25 mouse cellular contexts compared by ENCODE assay signal in genomic region chr7:101066009-101066408, GRCm38 (mm10). TPM values are rescaled to one million over a fixed set of nuclear protein-coding genes. Genes with fewer than 3 reads are reported as not detected.
DNase-seq lines count a peak whose midpoint lies in the region; ATAC-seq and TF ChIP-seq lines count a peak whose summit lies in the region.
"Had no signal": no experiment of that assay in that cellular context is flagged by ENCODE, and none has a peak within 500 bp of the region (broad histone marks: within the 10 kb centered on the region; RNA-seq: fewer than 3 reads in every experiment).

No protein-coding gene starts in this region.

- peak; percentile 42 for DNase-seq in liver, adult 2 months (ENCODE audit: extremely low read depth, low read depth, low spot score)
- no peak for DNase-seq in hindbrain, postnatal 0 days (ENCODE audit: low spot score)
- DNase-seq in thymus, adult 2 months = no peak
- DNase-seq: adrenal gland, postnatal 25 days; cerebellum, adult 9-10 months; cerebellum, postnatal 36 days; embryo, embryonic 11 days; gastrocnemius, postnatal 14 days; heart, postnatal 14 days; kidney, postnatal 10 days; lung, postnatal 4 days; midbrain, embryonic 14.5 days; retina, postnatal 1 day; right cerebral cortex, postnatal 14 days; thymus, postnatal 4 days had no signal

- no peak for TF ChIP-seq POLR2A in liver, adult 2 months (IDR thresholded peaks at IDR 0.05; ENCODE audit: extremely low read depth, insufficient read depth, low read length)
- no peak for TF ChIP-seq POLR2A in bone marrow macrophage, adult 2 months (IDR thresholded peaks at IDR 0.05; ENCODE audit: borderline replicate concordance, low read depth, low read length)
- TF ChIP-seq POLR2A in thymus, adult 2 months (IDR thresholded peaks at IDR 0.05; ENCODE audit: control insufficient read depth, extremely low read depth, insufficient read depth, low read length, poor library complexity) = no peak

- no peak overlapping the region for H3K9ac ChIP-seq in liver, adult 2 months (ENCODE audit: low read depth, low read length)
- H3K9ac ChIP-seq in liver, embryonic 12.5 days = no peak overlapping the region
- H3K9ac ChIP-seq in intestine, postnatal 0 days (ENCODE audit: low read depth, low read length) = 0 out of 2 replicates have a peak overlapping the region, but pooled peaks have one; percentile 22
- H3K9ac ChIP-seq in stomach, embryonic 16.5 days (ENCODE audit: low read length) = no peak overlapping the region
- H3K9ac ChIP-seq in hindbrain, postnatal 0 days (replicated peaks; ENCODE audit: low read length) = no peak overlapping the region
- H3K9ac ChIP-seq: embryonic facial prominence, embryonic 12.5 days; hindbrain, embryonic 15.5 days; liver, embryonic 14.5 days had no signal

- no peak for ATAC-seq in liver, embryonic 12.5 days
- peak; percentile 48 for ATAC-seq in intestine, postnatal 0 days
- ATAC-seq in stomach, embryonic 16.5 days (ENCODE audit: insufficient read depth, low FRiP score) = no peak
- ATAC-seq in hindbrain, postnatal 0 days = no peak
- ATAC-seq: forebrain, embryonic 14.5 days had no signal

- 64% methylated on average over 5 of the region's 5 CpGs for WGBS in liver, adult 2 months
- WGBS in liver, embryonic 12.5 days (ENCODE audit: insufficient replicate concordance) = 65% methylated on average over 5 of the region's 5 CpGs
- 40% methylated on average over 5 of the region's 5 CpGs for WGBS in intestine, postnatal 0 days
- WGBS in stomach, embryonic 16.5 days = 77% methylated on average over 5 of the region's 5 CpGs
- 93% methylated on average over 5 of the region's 5 CpGs for WGBS in hindbrain, postnatal 0 days
- WGBS in thymus, adult 2 months = 96% methylated on average over 5 of the region's 5 CpGs

- peak overlapping the region; percentile 75 for H3K27ac ChIP-seq in liver, adult 2 months (replicated peaks; ENCODE audit: insufficient read depth, low read depth, low read length)
- H3K27ac ChIP-seq in liver, embryonic 12.5 days = no peak overlapping the region; the same call in 1 of the 2 replicates
- H3K27ac ChIP-seq in bone marrow macrophage, adult 2 months (ENCODE audit: insufficient read depth, low read depth, low read length) = peak overlapping the region; percentile 52
- peak overlapping the region; percentile 96 for H3K27ac ChIP-seq in intestine, postnatal 0 days (ENCODE audit: low read depth, low read length)
- H3K27ac ChIP-seq in stomach, embryonic 16.5 days (ENCODE audit: low read length) = peak overlapping the region; percentile 13; the same call in 1 of the 2 replicates
- H3K27ac ChIP-seq in hindbrain, postnatal 0 days = no peak overlapping the region
- H3K27ac ChIP-seq in thymus, adult 2 months (ENCODE audit: control insufficient read depth, insufficient read depth, low read length) = no peak overlapping the region
- H3K27ac ChIP-seq: embryonic facial prominence, embryonic 12.5 days; hindbrain, embryonic 10.5 days; hindbrain, embryonic 15.5 days had no signal

- no peak overlapping the region for H3K4me3 ChIP-seq in liver, adult 2 months (ENCODE audit: insufficient read depth, low read depth, low read length)
- no peak overlapping the region for H3K4me3 ChIP-seq in liver, embryonic 12.5 days
- H3K4me3 ChIP-seq in bone marrow macrophage, adult 2 months (ENCODE audit: insufficient read depth, low read length) = no peak overlapping the region
- no peak overlapping the region for H3K4me3 ChIP-seq in intestine, postnatal 0 days (ENCODE audit: low read depth, low read length)
- H3K4me3 ChIP-seq in stomach, embryonic 16.5 days (replicated peaks; ENCODE audit: low read length) = no peak overlapping the region
- H3K4me3 ChIP-seq in hindbrain, postnatal 0 days (ENCODE audit: low read length) = no peak overlapping the region
- H3K4me3 ChIP-seq in thymus, adult 2 months (ENCODE audit: control insufficient read depth, insufficient read depth, low read length) = no peak overlapping the region
- H3K4me3 ChIP-seq: embryonic facial prominence, embryonic 12.5 days; hindbrain, embryonic 10.5 days; hindbrain, embryonic 15.5 days had no signal

- no peak overlapping the region for H3K4me2 ChIP-seq in liver, embryonic 12.5 days
- peak overlapping the region; percentile 2; the same call in 1 of the 2 replicates for H3K4me2 ChIP-seq in intestine, postnatal 0 days (replicated peaks; ENCODE audit: low read depth)
- no peak overlapping the region for H3K4me2 ChIP-seq in stomach, embryonic 16.5 days (ENCODE audit: low read depth, low read length)
- no peak overlapping the region for H3K4me2 ChIP-seq in hindbrain, postnatal 0 days (ENCODE audit: low read depth, low read length)
- H3K4me2 ChIP-seq: embryonic facial prominence, embryonic 12.5 days; hindbrain, embryonic 15.5 days had no signal

- TF ChIP-seq CTCF in liver, adult 2 months (IDR thresholded peaks at IDR 0.05; ENCODE audit: low read depth, low read length) = no peak
- TF ChIP-seq CTCF in bone marrow macrophage, adult 2 months (IDR thresholded peaks at IDR 0.05; ENCODE audit: low read depth, low read length) = no peak
- TF ChIP-seq CTCF in intestine, postnatal 0 days (IDR thresholded peaks at IDR 0.05; ENCODE audit: low read depth) = no peak
- no peak for TF ChIP-seq CTCF in hindbrain, postnatal 0 days (IDR thresholded peaks at IDR 0.05; ENCODE audit: low read depth)
- no peak for TF ChIP-seq CTCF in thymus, adult 2 months (IDR thresholded peaks at IDR 0.05; ENCODE audit: borderline replicate concordance, control insufficient read depth, extremely low read depth, insufficient read depth, low read length, poor library complexity)

- peaks cover 46% of the 10 kb centered on the region for H3K4me1 ChIP-seq in liver, adult 2 months (ENCODE audit: control insufficient read depth, insufficient read depth, low read length)
- peaks cover 44% of the 10 kb centered on the region for H3K4me1 ChIP-seq in liver, embryonic 12.5 days
- H3K4me1 ChIP-seq in bone marrow macrophage, adult 2 months (ENCODE audit: control insufficient read depth, insufficient read depth, low read length) = peaks cover 39% of the 10 kb centered on the region
- H3K4me1 ChIP-seq in intestine, postnatal 0 days (replicated peaks; ENCODE audit: control insufficient read depth, insufficient read depth, low read length) = peaks cover 15% of the 10 kb centered on the region
- H3K4me1 ChIP-seq in stomach, embryonic 16.5 days (ENCODE audit: control insufficient read depth, insufficient read depth, low read length) = peaks cover 8% of the 10 kb centered on the region; the same call in 1 of the 2 replicates
- no peaks in the 10 kb centered on the region; the same call in 1 of the 2 replicates for H3K4me1 ChIP-seq in hindbrain, postnatal 0 days (ENCODE audit: insufficient read depth, low read length)
- peaks cover 16% of the 10 kb centered on the region for H3K4me1 ChIP-seq in thymus, adult 2 months (replicated peaks; ENCODE audit: control insufficient read depth, insufficient read depth, low read length)
- H3K4me1 ChIP-seq: embryonic facial prominence, embryonic 12.5 days; hindbrain, embryonic 15.5 days had no signal

- H3K36me3 ChIP-seq in liver, adult 2 months (ENCODE audit: control insufficient read depth, insufficient read depth, low read length) = no peaks in the 10 kb centered on the region
- H3K36me3 ChIP-seq in liver, embryonic 12.5 days = no peaks in the 10 kb centered on the region
- H3K36me3 ChIP-seq in intestine, postnatal 0 days (ENCODE audit: control insufficient read depth, insufficient read depth) = no peaks in the 10 kb centered on the region
- no peaks in the 10 kb centered on the region for H3K36me3 ChIP-seq in stomach, embryonic 16.5 days (ENCODE audit: control insufficient read depth, insufficient read depth, low read length)
- H3K36me3 ChIP-seq in hindbrain, postnatal 0 days (ENCODE audit: insufficient read depth, low read length) = no peaks in the 10 kb centered on the region
- H3K36me3 ChIP-seq in thymus, adult 2 months (ENCODE audit: control insufficient read depth, insufficient read depth, low read length) = no peaks in the 10 kb centered on the region
- H3K36me3 ChIP-seq: embryonic facial prominence, embryonic 12.5 days; hindbrain, embryonic 10.5 days; hindbrain, embryonic 15.5 days had no signal

- H3K9me3 ChIP-seq in liver, embryonic 12.5 days (replicated peaks) = no peaks in the 10 kb centered on the region
- H3K9me3 ChIP-seq in intestine, postnatal 0 days (ENCODE audit: control insufficient read depth) = no peaks in the 10 kb centered on the region
- H3K9me3 ChIP-seq in stomach, embryonic 16.5 days (replicated peaks; ENCODE audit: control insufficient read depth, low read length) = no peaks in the 10 kb centered on the region
- H3K9me3 ChIP-seq in hindbrain, postnatal 0 days (ENCODE audit: low read length) = no peaks in the 10 kb centered on the region
- H3K9me3 ChIP-seq: embryonic facial prominence, embryonic 12.5 days; hindbrain, embryonic 10.5 days; hindbrain, embryonic 15.5 days had no signal

- no peaks in the 10 kb centered on the region for H3K27me3 ChIP-seq in liver, adult 2 months (ENCODE audit: control insufficient read depth, insufficient read depth, low read length)
- 0 out of 2 replicates have a peak, but pooled peaks cover 4% of the 10 kb centered on the region for H3K27me3 ChIP-seq in liver, embryonic 12.5 days (replicated peaks)
- H3K27me3 ChIP-seq in intestine, postnatal 0 days (replicated peaks; ENCODE audit: control insufficient read depth, insufficient read depth, low read length) = no peaks in the 10 kb centered on the region
- H3K27me3 ChIP-seq in stomach, embryonic 16.5 days (ENCODE audit: control insufficient read depth, insufficient read depth, low read length) = no peaks in the 10 kb centered on the region
- H3K27me3 ChIP-seq in hindbrain, postnatal 0 days (ENCODE audit: insufficient read depth, low read length) = no peaks in the 10 kb centered on the region
- no peaks in the 10 kb centered on the region for H3K27me3 ChIP-seq in thymus, adult 2 months (ENCODE audit: control insufficient read depth, insufficient read depth, low read length)
- H3K27me3 ChIP-seq: hindbrain, embryonic 15.5 days had no signal

- H3K79me2 ChIP-seq in liver, adult 2 months (ENCODE audit: control insufficient read depth, insufficient read depth, low read length) = no peaks in the 10 kb centered on the region

RNA-seq across cellular contexts. Expression of gene Fchsd2, which starts 26.7 kb away (rescaled TPM):
- 39.1 and 43.0 TPM in 2 replicates for total RNA-seq in liver, adult 2 months (2014; rRNA removed)
- 4.5 and 8.9 TPM in 2 replicates for polyA plus RNA-seq in liver, adult 2 months (2012; rRNA removed)
- 8.0 and 8.8 TPM in 2 replicates for polyA plus RNA-seq in liver, embryonic 12.5 days (2016; fragmentation: Nextera tagmentation; extraction: Ambion mirVana)
- polyA plus RNA-seq in bone marrow macrophage, adult 2 months (2012; ENCODE audit: insufficient read depth, insufficient read length, missing spikeins) = 51.2 and 53.0 TPM in 2 replicates
- 20.1 and 26.1 TPM in 2 replicates for polyA plus RNA-seq in intestine, postnatal 0 days (2015; fragmentation: Nextera tagmentation; extraction: Ambion mirVana)
- 20.0 and 21.5 TPM in 2 replicates for polyA plus RNA-seq in stomach, embryonic 16.5 days (2015; fragmentation: Nextera tagmentation; extraction: Ambion mirVana)
- 42.9 and 43.1 TPM in 2 replicates for total RNA-seq in hindbrain, postnatal 0 days (2014; rRNA removed)
- polyA plus RNA-seq in hindbrain, postnatal 0 days (2015; fragmentation: Nextera tagmentation; extraction: Ambion mirVana) = 32.1 and 34.2 TPM in 2 replicates
- 14.3 and 15.8 TPM in 2 replicates for polyA plus RNA-seq in thymus, adult 2 months (2012; rRNA removed)

RNA-seq across cellular contexts. Expression of gene P2ry2, which starts 53.3 kb away (rescaled TPM):
- total RNA-seq in liver, adult 2 months (2014; rRNA removed) = 4.1 and 5.4 TPM in 2 replicates
- polyA plus RNA-seq in liver, adult 2 months (2012; rRNA removed) = 13.4 and 15.4 TPM in 2 replicates
- 1.2 TPM in 2 replicates for polyA plus RNA-seq in liver, embryonic 12.5 days (2016; fragmentation: Nextera tagmentation; extraction: Ambion mirVana)
- 4.8 and 5.2 TPM in 2 replicates for polyA plus RNA-seq in bone marrow macrophage, adult 2 months (2012; ENCODE audit: insufficient read depth, insufficient read length, missing spikeins)
- polyA plus RNA-seq in intestine, postnatal 0 days (2015; fragmentation: Nextera tagmentation; extraction: Ambion mirVana) = 2.0 and 2.6 TPM in 2 replicates
- 8.5 and 12.0 TPM in 2 replicates for polyA plus RNA-seq in stomach, embryonic 16.5 days (2015; fragmentation: Nextera tagmentation; extraction: Ambion mirVana)
- 0.07 and 0.52 TPM in 2 replicates for total RNA-seq in hindbrain, postnatal 0 days (2014; rRNA removed)
- polyA plus RNA-seq in hindbrain, postnatal 0 days (2015; fragmentation: Nextera tagmentation; extraction: Ambion mirVana) = 0.51 and 0.95 TPM in 2 replicates
- polyA plus RNA-seq in thymus, adult 2 months (2012; rRNA removed) = 4.3 and 5.3 TPM in 2 replicates
- polyA plus RNA-seq: neural tube, embryonic 14.5 days had no signal

Comparison
In these comparisons a context has a peak if more than half of its experiments do, and no peak if none do; other contexts are left out.
1. H3K27ac ChIP-seq: peak in liver, adult 2 months (single experiment), bone marrow macrophage, adult 2 months (single experiment), intestine, postnatal 0 days (single experiment) and stomach, embryonic 16.5 days (single experiment); none in liver, embryonic 12.5 days (single experiment), hindbrain, postnatal 0 days (single experiment) and thymus, adult 2 months (single experiment).